Mouse (Mus musculus) adrenal gland, adult 18-20 months (tissue): ENCODE data around the gene Gm10337. TPM values are rescaled to one million over a fixed set of nuclear protein-coding genes. Genes with fewer than 3 reads are reported as not detected.
A peak's percentile ranks its signal among the peaks of the same experiment; 100 is the strongest.

Experiments
- DNase-seq, 2 experiments: peaks; one replicate each; pipeline ENCODE4 v3.0.0; 2021 to 2022; ENCODE audit warnings: low spot score in 2 of 2
- total RNA-seq, 2 experiments: library from RNA; stranded (reverse); gene quantifications; 1 replicate in 1 of 2; 2 replicates in 1 of 2; pipeline ENCODE4 v1.2.3; 2021

Gm10337 gene
- total RNA-seq, 2 experiments from 2014 or later = not detected

DNA sequence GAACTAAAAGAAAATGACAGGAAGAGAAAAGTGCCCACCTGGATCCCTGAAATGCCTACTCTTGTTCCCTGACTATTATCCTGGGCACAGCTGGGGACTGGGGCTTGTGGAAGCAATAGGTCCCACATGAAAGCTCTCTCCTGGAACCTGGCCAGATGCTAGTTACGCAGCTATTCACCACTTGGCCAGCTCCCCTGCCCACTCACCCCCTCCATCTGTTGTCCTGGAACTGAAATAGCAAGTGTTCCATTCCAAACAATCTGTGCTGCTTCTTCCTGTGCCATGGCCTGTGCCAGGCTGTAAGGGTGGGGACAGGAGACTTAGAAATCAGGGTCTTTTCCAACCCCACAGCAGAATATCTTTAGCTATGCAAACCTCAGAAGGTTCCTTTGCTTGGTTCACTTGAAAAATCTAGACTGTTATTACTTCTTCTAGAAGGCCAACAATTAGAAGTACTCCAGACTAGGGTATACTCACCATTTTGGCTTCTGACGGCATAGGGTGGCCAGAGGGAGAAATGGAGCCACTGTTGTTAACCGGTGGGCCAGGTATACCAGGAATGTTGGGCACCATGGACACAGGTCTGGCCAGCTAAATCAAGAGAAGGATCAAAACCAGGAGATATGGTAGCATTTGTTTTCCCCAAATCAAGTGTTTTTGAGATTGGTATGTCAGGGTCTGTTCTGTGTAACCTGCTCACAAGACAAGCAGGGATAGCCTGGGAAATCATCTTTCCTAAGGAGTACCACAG, 43.3 kb downstream of the Gm10337 start:
- DNase-seq = peak; percentile 26 to 40

GRCm38 (mm10) chr15:102547478-102547877, 44.0 kb downstream of the Gm10337 start:
- no peak for DNase-seq

DNA sequence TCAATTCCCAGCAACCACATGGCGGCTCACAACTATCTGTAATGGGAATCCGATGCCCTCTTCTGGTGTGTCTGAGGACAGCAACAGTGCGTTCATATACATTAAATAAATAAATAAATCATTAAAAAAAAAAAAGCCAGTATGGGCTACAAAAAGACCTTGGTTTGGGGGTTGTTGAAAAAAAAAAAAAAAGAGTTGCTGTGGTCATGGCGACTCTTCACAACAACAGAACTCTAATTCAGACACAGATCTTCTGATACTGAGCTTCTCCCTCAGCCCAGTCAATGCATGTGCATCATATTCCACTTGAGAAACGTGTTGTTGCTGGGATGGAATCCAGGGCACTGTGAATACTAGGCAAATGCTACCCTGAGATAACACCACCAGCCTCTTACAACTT, 49.1 kb downstream of the Gm10337 start:
- DNase-seq = no peak

Other genes starting within 250 kb of the Gm10337 start
- 10 to 100 TPM; 21.7 to 27.2 TPM for gene Rarg, start 246.2 kb upstream of the Gm10337 start, total RNA-seq
- gene Gm9918, start 233.2 kb upstream of the Gm10337 start, total RNA-seq = under 1 TPM in 1 of 2 experiments, not detected in 1; 0.13 TPM
- 10 to 100 TPM; 32.6 to 35.2 TPM for gene Mfsd5, start 224.3 kb upstream of the Gm10337 start, total RNA-seq
- gene Espl1, start 207.5 kb upstream of the Gm10337 start, total RNA-seq = 1 to 10 TPM; 1.3 to 1.9 TPM
- 100 to 1,000 TPM; 443 to 458 TPM for gene Pfdn5, start 177.6 kb upstream of the Gm10337 start, total RNA-seq
- gene Myg1, start 172.0 kb upstream of the Gm10337 start, total RNA-seq = 10 to 100 TPM; 48.9 to 54.7 TPM
- gene Aaas, start 153.0 kb upstream of the Gm10337 start, total RNA-seq = 10 to 100 TPM; 12.0 to 14.7 TPM
- under 1 TPM in 1 of 2 experiments, not detected in 1; 0.10 TPM for gene Sp7, start 136.5 kb upstream of the Gm10337 start, total RNA-seq
- gene Sp1, start 97.6 kb upstream of the Gm10337 start, total RNA-seq = 10 to 100 TPM; 61.1 to 62.1 TPM
- gene Amhr2, start 58.4 kb upstream of the Gm10337 start, total RNA-seq = 1 to 10 TPM; 1.5 to 2.0 TPM
- 100 to 1,000 TPM in 1 of 2 experiments, 10 to 100 TPM in 1; 86.2 to 148 TPM for gene Prr13, start 44.7 kb upstream of the Gm10337 start, total RNA-seq
- gene Pcbp2, start 33.2 kb upstream of the Gm10337 start, total RNA-seq = 100 to 1,000 TPM; 628 to 756 TPM
- 1 to 10 TPM; 5.8 to 7.6 TPM for gene Map3k12, start 13.3 kb downstream of the Gm10337 start, total RNA-seq
- 10 to 100 TPM; 35.5 to 36.1 TPM for gene Tarbp2, start 14.5 kb downstream of the Gm10337 start, total RNA-seq
- gene Npff, start 21.2 kb downstream of the Gm10337 start, total RNA-seq = 1 to 10 TPM; 1.8 to 1.9 TPM
- gene Gm28047, start 121.3 kb downstream of the Gm10337 start, total RNA-seq = 1 to 10 TPM; 1.7 to 3.2 TPM
- 10 to 100 TPM; 58.9 to 62.1 TPM for gene Atf7, start 121.7 kb downstream of the Gm10337 start, total RNA-seq
- gene Atp5g2, start 168.6 kb downstream of the Gm10337 start, total RNA-seq = 10 to 100 TPM; 18.3 to 19.4 TPM
- gene Calcoco1, start 218.5 kb downstream of the Gm10337 start, total RNA-seq = 100 to 1,000 TPM in 1 of 2 experiments, 10 to 100 TPM in 1; 95.4 to 106 TPM